28 mouse cellular contexts compared by ENCODE assay signal in genomic region chr16:95798099-95798498, GRCm38 (mm10).
A peak's percentile ranks its signal among the peaks of the same experiment; 100 is the strongest.
DNase-seq lines count a peak whose midpoint lies in the region; ATAC-seq lines count a peak whose summit lies in the region.
"Had no signal": no experiment of that assay in that cellular context is flagged by ENCODE, and none has a peak within 500 bp of the region (broad histone marks: within the 10 kb centered on the region; RNA-seq: fewer than 3 reads in every experiment).

No protein-coding gene starts in this region.

- peaks cover 24% of the 10 kb centered on the region for H3K4me1 ChIP-seq in heart, embryonic 10.5 days
- H3K4me1 ChIP-seq: neural tube, embryonic 12.5 days had no signal

- no peak for DNase-seq in heart, embryonic 10.5 days (ENCODE audit: low spot score)
- DNase-seq in heart, adult 11 months: no peak
- DNase-seq in thymus, adult 18-20 months: peak; percentile 50 to 71
- peak; percentile 59 to 78 for DNase-seq in thymus, postnatal 36 days
- DNase-seq in left cerebral cortex, adult 18-20 months (ENCODE audit: low spot score in 2 of 2): no peak
- DNase-seq in MN1 (ENCODE audit: low spot score): no peak
- DNase-seq: adrenal gland, postnatal 14 days; cerebellum, adult 8-10 months; cerebellum, postnatal 36 days; embryo, embryonic 11 days; gastrocnemius, postnatal 10 days; heart, postnatal 4 days; kidney, adult 8-10 months; kidney, postnatal 14 days; lung, adult 18-20 months; lung, postnatal 10 days had no signal

- H3K27me3 ChIP-seq in heart, embryonic 10.5 days (ENCODE audit: insufficient read depth, poor library complexity, severe bottlenecking): no peaks in the 10 kb centered on the region
- H3K27me3 ChIP-seq: CH12.LX; embryonic facial prominence, embryonic 13.5 days; forebrain, embryonic 15.5 days; hindbrain, embryonic 15.5 days; intestine, embryonic 15.5 days; limb, embryonic 12.5 days; liver, embryonic 12.5 days; midbrain, embryonic 13.5 days; neural tube, embryonic 12.5 days had no signal

- no peaks in the 10 kb centered on the region for H3K36me3 ChIP-seq in heart, embryonic 10.5 days
- H3K36me3 ChIP-seq: embryonic facial prominence, embryonic 13.5 days; forebrain, embryonic 15.5 days; G1E; hindbrain, embryonic 15.5 days; intestine, embryonic 15.5 days; limb, embryonic 12.5 days; liver, embryonic 12.5 days; midbrain, embryonic 13.5 days; neural tube, embryonic 12.5 days had no signal

- no peaks in the 10 kb centered on the region for H3K9me3 ChIP-seq in heart, embryonic 10.5 days
- H3K9me3 ChIP-seq: embryonic facial prominence, embryonic 13.5 days; forebrain, embryonic 15.5 days; G1E; hindbrain, embryonic 15.5 days; intestine, embryonic 15.5 days; liver, embryonic 12.5 days; midbrain, embryonic 13.5 days; neural tube, embryonic 12.5 days had no signal

- 82% methylated on average over 11 of the region's 11 CpGs for WGBS in heart, embryonic 10.5 days

- 0 out of 2 replicates have a peak overlapping the region, but pooled peaks have one; percentile 69 for H3K27ac ChIP-seq in heart, embryonic 10.5 days
- H3K27ac ChIP-seq: embryonic facial prominence, embryonic 13.5 days; forebrain, embryonic 15.5 days; hindbrain, embryonic 15.5 days; intestine, embryonic 15.5 days; liver, embryonic 12.5 days; midbrain, embryonic 13.5 days; neural tube, embryonic 12.5 days had no signal

- ATAC-seq in CD4-positive, CD25-positive, alpha-beta regulatory T cell, adult 4 months: peak; percentile 20
- ATAC-seq: forebrain, embryonic 15.5 days; intestine, embryonic 15.5 days; liver, embryonic 12.5 days; midbrain, embryonic 13.5 days had no signal

- H3K4me3 ChIP-seq in heart, embryonic 10.5 days: no peak overlapping the region
- H3K4me3 ChIP-seq: embryonic facial prominence, embryonic 13.5 days; erythroblast, embryonic 14.5 days; forebrain, embryonic 15.5 days; hindbrain, embryonic 15.5 days; intestine, embryonic 15.5 days; limb, embryonic 12.5 days; liver, embryonic 12.5 days; midbrain, embryonic 13.5 days; neural tube, embryonic 12.5 days had no signal

Comparison
In these comparisons a context has a peak if more than half of its experiments do, and no peak if none do; other contexts are left out.
1. DNase-seq: peak in thymus, adult 18-20 months (2 of 2) and thymus, postnatal 36 days (2 of 2); none in heart, embryonic 10.5 days (single experiment), heart, adult 11 months (single experiment), left cerebral cortex, adult 18-20 months (0 of 2) and MN1 (single experiment).